Mouse (Mus musculus) ES-Bruce4 (cell line): ENCODE measurements at regions not wholly inside any gene's neighbourhood (a gene's known extent, or its start where the extent isn't known, plus 50 kb on each side); places are given as distances from the start of the nearest gene placed in this dataset.

Experiments
- H3K27ac ChIP-seq: 2 replicates; pipeline ENCODE4 v1.5.1; 2012; ENCODE audit warnings: low read length, inconsistent platforms; ENCODE audit not compliant: insufficient read depth
- H3K27me3 ChIP-seq: 2 replicates; pipeline ENCODE4 v1.6.1; 2012; ENCODE audit warnings: mild to moderate bottlenecking, low read length, inconsistent platforms; ENCODE audit not compliant: control insufficient read depth, poor library complexity, insufficient read depth, severe bottlenecking
- H3K36me3 ChIP-seq: 2 replicates; pipeline ENCODE4 v1.6.1; 2012; ENCODE audit warnings: inconsistent platforms, mild to moderate bottlenecking, low read length, moderate library complexity; ENCODE audit not compliant: control insufficient read depth, poor library complexity, insufficient read depth, severe bottlenecking
- H3K4me1 ChIP-seq: one replicate; pipeline ENCODE4 v1.8.1; 2011; ENCODE audit warnings: low read length; ENCODE audit not compliant: control insufficient read depth, insufficient read depth
- H3K4me3 ChIP-seq: 2 replicates; pipeline ENCODE4 v1.5.1; 2011; ENCODE audit warnings: low read depth, mild to moderate bottlenecking, low read length
- H3K9ac ChIP-seq: 2 replicates; pipeline ENCODE4 v1.6.1; 2012; ENCODE audit warnings: low read depth, mild to moderate bottlenecking, inconsistent platforms; ENCODE audit not compliant: poor library complexity, severe bottlenecking
- H3K9me3 ChIP-seq: replicated peaks from 2 replicates; pipeline ENCODE4 v1.6.1; 2012; ENCODE audit warnings: mild to moderate bottlenecking, low read length, inconsistent platforms; ENCODE audit not compliant: control insufficient read depth, poor library complexity, insufficient read depth, severe bottlenecking
- CTCF ChIP-seq: IDR thresholded peaks from one replicate; pipeline ENCODE4 v1.8.1; 2011; ENCODE audit warnings: low read depth, low read length
- EP300 ChIP-seq: IDR thresholded peaks from 2 replicates; pipeline ENCODE4 v1.6.1; 2011; ENCODE audit warnings: low read depth, low read length; ENCODE audit not compliant: insufficient read depth
- POLR2A ChIP-seq: IDR thresholded peaks from one replicate; pipeline ENCODE4 v1.8.1; 2011; ENCODE audit warnings: low read length; ENCODE audit not compliant: insufficient read depth

- H3K4me1 ChIP-seq = no peaks in the 10 kb centered on the region
- no peaks in the 10 kb centered on the region for H3K9me3 ChIP-seq
- H3K27me3 ChIP-seq = no peaks in the 10 kb centered on the region
- no peak overlapping the region for H3K9ac ChIP-seq
- H3K4me3 ChIP-seq = no peak overlapping the region
- H3K36me3 ChIP-seq = no peaks in the 10 kb centered on the region
- no peak for TF ChIP-seq CTCF
- no peak for TF ChIP-seq EP300
- no peak for TF ChIP-seq POLR2A
- H3K27ac ChIP-seq = no peak overlapping the region
These were observed 103.5 kb upstream of the Pja1 start for GRCm38 (mm10) chrX:99574441-99575103.

DNA sequence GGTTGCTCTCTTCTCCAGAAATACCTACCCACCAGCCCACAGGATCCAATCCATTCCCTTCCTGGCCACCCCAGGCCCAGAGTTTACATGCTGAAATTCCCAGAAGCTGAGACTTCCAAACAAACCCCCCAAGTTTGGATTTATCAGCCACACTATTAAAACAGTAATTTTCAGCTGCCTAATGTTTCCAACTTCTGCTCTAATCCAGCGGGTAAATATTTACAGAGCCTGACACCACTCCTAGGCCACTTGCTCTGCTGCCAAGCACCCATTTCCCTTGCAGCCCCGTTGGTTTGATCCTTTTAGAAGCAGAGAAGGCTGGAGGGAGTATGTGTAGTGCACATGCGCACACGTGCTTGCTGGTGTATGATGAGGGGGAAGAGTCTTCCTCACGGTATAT is 99.1 kb upstream of the Pja1 start:
- Histone ChIP-seq H3K4me3 (no peak overlapping the region), H3K36me3 (no peaks in the 10 kb centered on the region), H3K9me3 (no peaks in the 10 kb centered on the region), H3K4me1 (no peaks in the 10 kb centered on the region), H3K27ac (no peak overlapping the region), H3K9ac (no peak overlapping the region), H3K27me3 (peaks cover 1% of the 10 kb centered on the region; the same call in 1 of the 2 replicates)
- no peak for TF ChIP-seq CTCF
- TF ChIP-seq POLR2A = no peak
- TF ChIP-seq EP300 = no peak

- Histone ChIP-seq H3K4me3 (no peak overlapping the region), H3K9ac (no peak overlapping the region), H3K27me3 (peaks cover 1% of the 10 kb centered on the region; the same call in 1 of the 2 replicates), H3K4me1 (no peaks in the 10 kb centered on the region), H3K36me3 (no peaks in the 10 kb centered on the region), H3K27ac (no peak overlapping the region), H3K9me3 (no peaks in the 10 kb centered on the region)
- TF ChIP-seq POLR2A (no peak), EP300 (no peak), CTCF (no peak)
These were observed 97.2 kb upstream of the Pja1 start for GRCm38 (mm10) chrX:99568244-99568643.

GRCm38 (mm10) chrX:99567367-99568164 is 96.5 kb upstream of the Pja1 start:
- Histone ChIP-seq H3K4me1 (no peaks in the 10 kb centered on the region), H3K27me3 (peaks cover 3% of the 10 kb centered on the region; the same call in 1 of the 2 replicates), H3K9ac (no peak overlapping the region), H3K4me3 (0 out of 2 replicates have a peak overlapping the region, but pooled peaks have one; percentile 23), H3K9me3 (no peaks in the 10 kb centered on the region), H3K27ac (no peak overlapping the region), H3K36me3 (no peaks in the 10 kb centered on the region)
- no peak for TF ChIP-seq POLR2A
- TF ChIP-seq CTCF = no peak
- no peak for TF ChIP-seq EP300

GRCm38 (mm10) chrX:99561995-99562394 is 90.9 kb upstream of the Pja1 start:
- TF ChIP-seq EP300 (no peak), POLR2A (no peak), CTCF (no peak)
- Histone ChIP-seq H3K36me3 (no peaks in the 10 kb centered on the region), H3K9me3 (no peaks in the 10 kb centered on the region), H3K27ac (no peak overlapping the region), H3K9ac (no peak overlapping the region), H3K4me3 (no peak overlapping the region), H3K4me1 (peaks cover 3% of the 10 kb centered on the region), H3K27me3 (peaks cover 7% of the 10 kb centered on the region)

DNA sequence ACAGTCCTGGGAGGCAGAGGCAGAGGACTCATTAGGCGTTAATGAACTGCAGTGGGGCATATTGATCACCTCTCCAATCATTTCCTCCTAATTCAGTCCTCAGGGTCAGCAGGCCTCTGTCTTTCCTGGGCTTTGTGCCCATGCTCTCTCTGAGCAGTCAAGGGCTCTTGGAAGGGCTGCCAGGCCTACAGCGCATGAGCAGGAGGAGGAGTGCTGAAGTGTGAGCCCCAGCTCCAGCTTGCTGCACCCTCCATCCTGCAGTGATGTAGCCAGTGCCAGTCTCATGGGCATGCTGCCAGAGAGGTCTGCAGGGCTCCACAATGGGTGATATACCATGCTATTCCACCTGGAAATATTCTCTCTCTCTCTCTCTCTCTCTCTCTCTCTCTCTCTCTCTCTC is 89.6 kb upstream of the Pja1 start:
- H3K27me3 ChIP-seq = peaks cover 7% of the 10 kb centered on the region
- peaks cover 3% of the 10 kb centered on the region for H3K4me1 ChIP-seq
- H3K27ac ChIP-seq = no peak overlapping the region
- H3K36me3 ChIP-seq = no peaks in the 10 kb centered on the region
- TF ChIP-seq POLR2A (no peak), EP300 (no peak), CTCF (no peak)
- no peaks in the 10 kb centered on the region for H3K9me3 ChIP-seq
- no peak overlapping the region for H3K4me3 ChIP-seq
- H3K9ac ChIP-seq = no peak overlapping the region
